Mouse (Mus musculus) megakaryocyte-erythroid progenitor cell, adult 5 weeks (primary cell): Measurements from ENCODE around the gene Kif5c. TPM values are rescaled to one million over a fixed set of nuclear protein-coding genes. Genes with fewer than 3 reads are reported as not detected.

Source experiments
- polyA plus RNA-seq: library from polyadenylated mRNA; stranded (reverse); fragments of >175 nt; gene quantifications from 2 replicates; pipeline ENCODE4 v1.2.3, GENCODE M21; 2012

Gene Kif5c
- polyA plus RNA-seq: 0.03 and 0.05 TPM in 2 replicates

DNA sequence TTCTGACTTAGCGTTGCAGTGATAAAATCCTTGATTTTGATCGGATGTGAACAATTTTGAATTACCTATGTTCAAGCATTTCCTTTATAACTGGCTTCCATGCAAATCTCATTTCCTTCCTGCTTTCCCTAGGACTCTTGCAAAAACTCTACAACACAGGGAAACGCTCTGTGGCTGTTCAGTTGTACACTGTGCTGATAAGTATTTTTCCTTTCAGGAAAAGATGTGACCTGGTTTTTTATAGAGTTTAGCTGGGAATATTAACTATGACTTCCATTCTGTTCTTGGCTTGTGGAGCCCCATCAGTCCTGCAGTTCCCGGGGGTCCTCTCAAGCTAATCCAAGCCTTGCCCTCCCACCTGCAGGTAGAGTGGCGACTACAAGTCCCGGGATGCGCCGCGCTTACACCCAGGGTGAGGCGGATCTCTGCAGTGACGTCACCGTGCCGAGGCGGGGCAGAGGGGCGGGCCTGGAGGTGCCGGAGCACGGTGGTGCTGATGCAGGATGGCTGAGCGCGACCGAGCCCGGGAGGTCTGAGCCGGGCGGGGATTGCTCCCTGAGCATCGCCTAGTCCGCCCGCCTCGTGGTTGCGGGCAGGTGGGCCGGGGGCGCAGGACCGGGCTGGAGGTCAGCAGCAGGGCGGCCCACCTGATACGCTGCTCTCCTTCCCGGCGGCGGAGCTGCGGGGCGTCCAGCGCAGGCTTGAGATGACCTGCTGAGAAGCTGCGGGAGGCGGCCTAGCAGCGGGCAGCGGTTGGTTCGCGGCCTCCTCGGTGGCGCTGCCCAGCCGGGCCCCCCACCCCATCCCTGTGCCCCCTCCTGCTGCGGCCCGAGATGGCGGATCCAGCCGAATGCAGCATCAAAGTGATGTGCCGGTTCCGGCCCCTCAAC lies at the start of gene Kif5c:
Kif5c (plus strand) TSS at position 470 of the 890 bp plus-strand sequence.

DNA sequence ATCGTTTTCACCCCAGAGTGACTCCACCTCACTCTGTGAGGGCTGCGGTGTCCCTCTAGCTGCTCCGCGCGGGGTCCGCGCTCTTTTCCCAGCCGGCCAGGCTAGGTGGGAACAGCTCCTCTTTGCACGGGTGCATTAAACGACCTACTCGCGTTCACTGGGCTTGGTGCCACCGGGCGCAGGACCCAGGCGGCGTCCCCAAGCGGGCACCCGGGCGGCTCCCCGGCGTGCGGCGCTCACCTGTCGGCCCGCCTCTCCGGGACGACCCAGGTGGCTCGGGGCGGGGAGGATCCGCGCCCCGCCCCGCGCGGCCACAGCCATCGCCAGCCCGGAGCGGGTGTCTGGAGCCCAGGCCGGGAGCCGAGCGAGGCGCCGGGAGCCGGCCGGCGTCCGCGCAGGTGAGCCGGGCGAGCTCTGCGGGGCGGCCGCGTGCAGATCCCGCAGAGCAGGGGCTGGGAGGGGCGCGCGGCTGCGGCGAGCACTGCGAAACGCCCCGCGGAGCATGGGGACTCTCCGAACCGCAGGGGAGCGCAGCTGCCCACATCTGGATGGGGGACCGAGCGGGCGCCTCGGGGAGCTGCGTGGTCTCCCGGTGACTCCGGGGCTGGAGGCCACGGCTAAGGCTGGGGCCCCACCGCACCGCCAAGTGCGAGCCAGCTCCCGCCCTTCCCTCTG lies 168.4 kb downstream of the Kif5c start, which contains the start of gene Lypd6b:
Lypd6b (plus strand) TSS at position 313 of the 675 bp plus-strand sequence.

Other genes starting within 250 kb of the Kif5c start
- gene Epc2, start 167.8 kb upstream of the Kif5c start, polyA plus RNA-seq: 5.3 and 7.2 TPM in 2 replicates
- gene Lypd6b, start 168.4 kb downstream of the Kif5c start, polyA plus RNA-seq: 0.04 TPM in 1 of 2 replicates, not detected in the other